Mouse (Mus musculus) heart, embryonic 15.5 days (tissue): ENCODE measurements around the gene Zfp385a. TPM values are rescaled to one million over a fixed set of nuclear protein-coding genes. Genes with fewer than 3 reads are reported as not detected.
"Not testable (repeated sequence)": the region's sequence is repeated elsewhere in the genome, so short reads cannot be mapped to it uniquely, and the experiment has no call there.

ENCODE experiments used
- ATAC-seq: fragments of 200-750 bp; cut with Nextera tagmentation; replicated peaks from 2 replicates; pipeline ENCODE4 v1.8.0; 2017; ENCODE audit warnings: low read depth, moderate TSS enrichment; ENCODE audit not compliant: insufficient number of reproducible peaks, insufficient read depth, low FRiP score
- H3K27ac ChIP-seq: fragments of 300-500 bp; sonication (generic); 2 replicates; pipeline ENCODE4 v1.5.1; 2015; ENCODE audit warnings: mild to moderate bottlenecking, inconsistent platforms
- H3K27me3 ChIP-seq: fragments of 300-500 bp; sonication (generic); 2 replicates; pipeline ENCODE4 v1.6.1; 2015; ENCODE audit warnings: inconsistent platforms
- H3K36me3 ChIP-seq: fragments of 300-500 bp; sonication (generic); 2 replicates; pipeline ENCODE4 v1.6.1; 2015; ENCODE audit warnings: mild to moderate bottlenecking, inconsistent platforms
- H3K4me1 ChIP-seq: fragments of 300-500 bp; sonication (generic); replicated peaks from 2 replicates; pipeline ENCODE4 v1.6.1; 2015; ENCODE audit warnings: inconsistent platforms
- H3K4me2 ChIP-seq: fragments of 300-500 bp; sonication (generic); 2 replicates; pipeline ENCODE4 v1.6.1; 2015; ENCODE audit warnings: inconsistent platforms, mild to moderate bottlenecking, moderate library complexity
- H3K4me3 ChIP-seq: fragments of 300-500 bp; sonication (generic); 2 replicates; pipeline ENCODE4 v1.5.1; 2015; ENCODE audit warnings: mild to moderate bottlenecking, inconsistent platforms
- H3K9ac ChIP-seq: fragments of 300-500 bp; sonication (generic); 2 replicates; pipeline ENCODE4 v1.6.1; 2015; ENCODE audit warnings: mild to moderate bottlenecking, inconsistent platforms
- H3K9me3 ChIP-seq: fragments of 300-500 bp; sonication (generic); replicated peaks from 2 replicates; pipeline ENCODE4 v1.6.1; 2016; ENCODE audit warnings: inconsistent platforms
- WGBS: fragments of 180-500 bp; shearing (Covaris S2); methylation state at CpG from one replicate; pipeline ENCODE4 v1.1.7; 2015; ENCODE audit warnings: mixed read lengths; 5-methylcytosine and 5-hydroxymethylcytosine counted together
- polyA plus RNA-seq: library from polyadenylated mRNA; unstranded; fragments of >200 nt; fragmentation: Nextera tagmentation; extraction: Ambion mirVana; gene quantifications from 2 replicates; pipeline ENCODE4 v1.2.1, GENCODE M21; 2015

Zfp385a gene
- polyA plus RNA-seq, 1 experiment from 2014 or later = 5.9 TPM

DNA sequence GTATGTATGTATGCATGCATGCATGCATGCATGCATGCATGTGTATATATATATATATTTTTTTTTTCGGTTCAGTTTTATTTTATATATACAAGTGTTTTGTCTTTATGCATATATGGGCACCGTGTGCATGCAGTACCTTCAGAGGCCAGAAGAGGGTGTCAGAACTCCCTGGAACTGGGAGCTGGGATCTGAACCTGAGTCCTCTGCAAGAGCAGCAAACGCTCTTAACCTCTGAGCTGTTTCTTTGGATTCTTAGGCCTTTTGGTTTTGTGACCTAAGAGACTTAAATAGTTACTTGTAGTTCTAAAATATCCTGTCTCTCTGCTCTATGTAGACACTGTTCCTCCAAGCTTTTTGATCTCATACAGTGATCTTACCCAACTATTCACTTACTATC is 55.8 kb downstream of the Zfp385a start:
- peaks cover 21% of the 10 kb centered on the region for H3K4me1 ChIP-seq
- no peak overlapping the region for H3K4me3 ChIP-seq
- no peak overlapping the region for H3K9ac ChIP-seq
- ATAC-seq = no peak
- peak overlapping the region; percentile 80; the same call in 1 of the 2 replicates for H3K27ac ChIP-seq
- no peaks in the 10 kb centered on the region for H3K27me3 ChIP-seq
- H3K4me2 ChIP-seq = no peak overlapping the region
- H3K9me3 ChIP-seq = no peaks in the 10 kb centered on the region
- H3K36me3 ChIP-seq = peaks cover 3% of the 10 kb centered on the region; the same call in 1 of the 2 replicates
- 70% methylated on average over 3 of the region's 3 CpGs for WGBS

DNA sequence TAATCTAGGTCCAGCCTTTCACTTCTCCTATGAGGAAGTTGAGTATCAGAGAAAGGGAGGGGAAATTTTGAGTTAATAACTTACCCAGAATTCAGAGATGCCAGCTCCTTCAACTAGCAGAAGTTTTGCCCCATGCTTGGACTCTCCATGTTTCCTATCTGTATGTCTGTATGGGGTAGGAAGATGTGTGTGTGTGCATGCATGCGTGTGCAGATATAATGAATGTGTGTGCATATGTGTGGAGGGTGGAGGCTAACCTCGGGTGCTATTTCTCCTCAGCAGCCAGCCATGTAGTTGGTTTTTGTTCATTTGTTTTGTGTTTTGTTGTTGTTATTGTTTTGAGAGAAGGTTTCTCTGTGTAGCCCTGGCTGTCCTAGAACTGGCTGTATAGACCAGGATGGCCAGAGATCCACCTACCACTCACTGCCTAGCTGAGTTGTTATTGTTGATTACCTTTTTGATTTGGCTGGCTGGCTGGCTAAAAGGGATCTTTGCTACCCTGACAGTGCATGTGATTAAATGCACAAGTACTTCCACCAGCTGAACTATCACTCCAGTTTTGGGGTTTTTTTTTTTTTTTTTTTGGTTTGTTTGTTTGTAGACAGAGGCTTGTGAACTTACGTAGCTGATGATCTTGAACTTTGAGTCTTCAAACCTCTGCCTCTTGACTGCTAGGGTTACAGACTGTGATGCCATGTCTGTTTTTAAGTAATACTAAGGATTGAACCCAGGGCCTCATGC is 58.3 kb downstream of the Zfp385a start:
- Histone ChIP-seq H3K4me1 (peaks cover 21% of the 10 kb centered on the region), H3K27ac (no peak overlapping the region), H3K4me3 (no peak overlapping the region), H3K27me3 (no peaks in the 10 kb centered on the region), H3K9me3 (no peaks in the 10 kb centered on the region), H3K4me2 (no peak overlapping the region), H3K36me3 (no peaks in the 10 kb centered on the region), H3K9ac (no peak overlapping the region)
- WGBS = 86% methylated on average over 3 of the region's 3 CpGs
- ATAC-seq = no peak

DNA sequence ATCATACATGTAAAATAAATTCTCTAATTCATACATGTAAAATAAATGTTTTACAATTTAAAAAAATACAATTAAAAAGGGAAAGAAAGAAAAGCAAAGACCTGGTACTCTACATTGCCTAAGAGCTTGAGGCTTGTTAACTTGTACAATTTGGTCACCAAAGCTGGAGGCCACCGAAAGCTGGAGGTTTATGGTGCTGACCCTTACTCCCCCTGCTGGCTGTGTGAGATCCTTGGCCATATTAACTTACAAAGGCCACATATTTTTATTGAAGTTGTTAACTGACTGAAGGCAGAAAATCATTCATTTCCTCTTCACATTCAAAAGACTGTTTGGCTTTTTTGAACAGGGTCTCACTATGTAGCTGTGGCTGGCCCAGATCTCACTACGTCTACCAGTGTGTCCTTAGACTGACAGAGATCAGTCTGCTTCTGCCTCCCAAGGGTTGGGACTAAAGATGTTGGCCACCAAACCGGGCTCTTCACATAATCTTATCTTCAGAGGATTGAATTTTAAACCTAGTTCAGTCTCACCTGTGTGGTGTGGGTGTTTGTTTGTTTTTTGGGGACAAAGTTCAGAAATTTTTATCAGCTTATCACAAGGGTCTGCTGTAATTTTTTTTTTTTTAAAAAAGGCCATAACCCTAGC is 59.0 kb downstream of the Zfp385a start:
- Histone ChIP-seq H3K27me3 (no peaks in the 10 kb centered on the region), H3K36me3 (no peaks in the 10 kb centered on the region), H3K9me3 (no peaks in the 10 kb centered on the region), H3K4me3 (no peak overlapping the region), H3K27ac (no peak overlapping the region), H3K4me1 (peaks cover 16% of the 10 kb centered on the region), H3K9ac (no peak overlapping the region), H3K4me2 (no peak overlapping the region)
- no peak for ATAC-seq
- WGBS = 61% methylated on average over 3 of the region's 3 CpGs

DNA sequence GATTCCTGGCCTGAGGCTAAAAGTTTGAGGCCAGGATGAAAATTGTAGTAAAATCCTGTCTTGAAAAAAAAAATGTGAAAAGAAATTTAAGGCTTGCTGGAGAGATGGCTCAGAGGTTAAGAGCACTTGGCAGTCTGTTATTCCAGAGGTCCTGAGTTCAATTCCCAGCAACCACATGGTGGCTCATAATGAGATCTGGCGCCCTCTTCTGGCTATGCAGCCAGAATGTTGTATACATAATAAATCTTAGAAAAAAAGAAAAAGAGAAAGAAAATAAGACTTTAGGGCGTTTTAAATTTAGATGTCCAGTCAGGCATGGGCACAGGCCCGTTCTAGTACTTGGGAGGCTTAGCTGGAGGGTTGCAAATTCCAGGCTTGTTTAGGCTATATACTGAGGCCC is 60.1 kb downstream of the Zfp385a start:
- H3K36me3 ChIP-seq = no peaks in the 10 kb centered on the region
- no peak overlapping the region for H3K4me2 ChIP-seq
- 59% methylated on average over 3 of the region's 3 CpGs for WGBS
- peaks cover 4% of the 10 kb centered on the region for H3K4me1 ChIP-seq
- no peak overlapping the region for H3K27ac ChIP-seq
- H3K4me3 ChIP-seq = no peak overlapping the region
- H3K9ac ChIP-seq = no peak overlapping the region
- ATAC-seq = no peak
- H3K9me3 ChIP-seq = no peaks in the 10 kb centered on the region
- H3K27me3 ChIP-seq = no peaks in the 10 kb centered on the region

DNA sequence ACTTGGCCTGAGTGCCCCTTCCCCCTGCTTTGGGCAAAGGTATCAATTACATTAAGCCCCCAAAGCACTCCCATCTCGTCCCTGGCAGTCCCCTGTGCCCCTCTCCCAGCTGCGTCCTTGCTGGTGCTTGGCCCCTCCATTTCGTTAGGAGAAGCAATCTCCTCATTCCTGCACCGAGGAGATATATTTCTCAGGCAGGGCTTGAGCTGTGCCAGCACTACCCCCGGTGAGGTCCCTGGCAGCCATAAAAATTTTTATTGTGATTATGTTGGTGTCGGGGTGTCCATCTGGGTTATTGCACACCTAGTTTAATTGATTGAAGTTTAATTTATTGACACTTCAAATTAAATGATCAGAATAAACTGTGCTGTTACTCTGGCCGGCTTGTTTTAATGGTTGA is 61.9 kb downstream of the Zfp385a start:
- ATAC-seq = no peak
- Histone ChIP-seq H3K36me3 (no peaks in the 10 kb centered on the region), H3K9ac (no peak overlapping the region), H3K4me1 (peaks cover 13% of the 10 kb centered on the region), H3K4me2 (no peak overlapping the region), H3K27me3 (no peaks in the 10 kb centered on the region), H3K27ac (no peak overlapping the region), H3K9me3 (no peaks in the 10 kb centered on the region), H3K4me3 (no peak overlapping the region)
- WGBS = 67% methylated on average over 7 of the region's 7 CpGs

DNA sequence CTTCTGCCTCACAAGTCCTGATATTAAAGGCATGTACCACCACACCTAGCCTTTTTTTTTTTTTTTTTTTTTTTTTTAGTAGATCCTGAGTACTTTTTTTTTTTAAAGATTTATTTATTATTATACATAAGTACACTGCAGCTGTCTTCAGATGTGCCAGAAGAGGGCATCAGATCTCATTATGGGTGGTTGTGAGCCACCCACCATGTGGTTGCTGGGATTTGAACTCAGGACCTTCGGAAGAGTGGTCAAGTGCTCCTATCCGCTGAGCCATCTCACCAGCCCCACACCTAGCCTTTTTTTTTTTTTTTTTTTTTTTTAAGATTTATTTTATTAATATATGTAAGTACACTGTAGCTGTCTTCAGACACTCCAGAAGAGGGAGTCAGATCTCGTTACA is 64.0 kb downstream of the Zfp385a start:
- not testable (repeated sequence) for H3K4me3 ChIP-seq, H3K27ac ChIP-seq, H3K4me2 ChIP-seq, H3K36me3 ChIP-seq, H3K27me3 ChIP-seq, H3K9ac ChIP-seq, ATAC-seq, H3K9me3 ChIP-seq
- 92% methylated on average over 3 of the region's 3 CpGs for WGBS
- H3K4me1 ChIP-seq = peaks cover 13% of the 10 kb centered on the region

GRCm38 (mm10) chr15:103272419-103273279 is 67.2 kb downstream of the Zfp385a start, which contains the start of gene Copz1:
Gene Copz1, plus strand, starts transcription at chr15:103272714.
- peak; percentile 100 for ATAC-seq
- H3K36me3 ChIP-seq = no peaks in the 10 kb centered on the region
- H3K9me3 ChIP-seq = no peaks in the 10 kb centered on the region
- H3K27me3 ChIP-seq = no peaks in the 10 kb centered on the region
- peaks cover 13% of the 10 kb centered on the region for H3K4me1 ChIP-seq
- peak within 1 kb of the TSS; percentile 69 for H3K4me2 ChIP-seq
- peak within 1 kb of the TSS; percentile 90 for H3K9ac ChIP-seq
- H3K4me3 ChIP-seq = peak within 1 kb of the TSS; percentile 84
- H3K27ac ChIP-seq = peak within 1 kb of the TSS; percentile 71
- under 1% methylated on average over 38 of the region's 38 CpGs for WGBS

DNA sequence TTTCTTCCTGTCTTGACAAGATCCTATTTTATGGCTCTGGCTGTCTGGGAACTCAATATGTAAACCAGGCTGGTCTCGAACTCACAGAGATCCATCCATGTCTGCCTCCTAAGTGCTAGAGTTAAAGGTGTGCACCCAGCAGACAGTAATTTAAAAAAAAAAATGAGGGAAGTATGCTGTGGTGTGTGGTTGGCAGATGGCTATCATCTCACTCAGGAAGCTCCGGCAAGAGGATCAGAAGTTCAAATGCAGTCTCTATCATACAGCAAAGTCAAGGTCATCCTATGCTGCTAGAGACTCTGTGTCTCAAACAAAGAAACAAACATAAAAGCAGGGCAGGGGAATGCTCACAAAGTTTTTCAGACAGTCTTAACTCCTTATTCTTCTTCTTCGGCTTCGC is 71.0 kb downstream of the Zfp385a start:
- H3K4me1 ChIP-seq = peaks cover 5% of the 10 kb centered on the region
- H3K9ac ChIP-seq = no peak overlapping the region
- H3K4me3 ChIP-seq = no peak overlapping the region
- H3K4me2 ChIP-seq = no peak overlapping the region
- H3K27ac ChIP-seq = no peak overlapping the region
- H3K36me3 ChIP-seq = no peaks in the 10 kb centered on the region
- H3K27me3 ChIP-seq = no peaks in the 10 kb centered on the region
- no peaks in the 10 kb centered on the region for H3K9me3 ChIP-seq
- 65% methylated on average over 4 of the region's 4 CpGs for WGBS
- ATAC-seq = no peak

- Histone ChIP-seq H3K36me3 (no peaks in the 10 kb centered on the region), H3K4me2 (no peak overlapping the region), H3K27ac (no peak overlapping the region), H3K27me3 (no peaks in the 10 kb centered on the region), H3K9ac (no peak overlapping the region), H3K9me3 (no peaks in the 10 kb centered on the region), H3K4me3 (no peak overlapping the region), H3K4me1 (peaks cover 4% of the 10 kb centered on the region; the same call in 1 of the 2 replicates)
- no peak for ATAC-seq
- 79% methylated on average over 2 of the region's 2 CpGs for WGBS
Measured at GRCm38 (mm10) chr15:103264794-103265193, 75.1 kb downstream of the Zfp385a start.
